Mouse (Mus musculus) common myeloid progenitor, adult 5-6 weeks (primary cell): ENCODE results near the gene Alas2. TPM values are rescaled to one million over a fixed set of nuclear protein-coding genes. Genes with fewer than 3 reads are reported as not detected.

Experiments
- ATAC-seq: replicated peaks from 2 replicates; pipeline ENCODE4 v1.8.0; 2016; ENCODE audit warnings: low read depth, mild to moderate bottlenecking, moderate TSS enrichment, inconsistent platforms; ENCODE audit not compliant: poor library complexity, severe bottlenecking
- total RNA-seq: library from RNA; stranded (forward); fragments of 200-1000, 187-1606 nt; gene quantifications from 2 replicates; pipeline ENCODE4 v1.2.3, GENCODE M21; 2017

Alas2 gene
- total RNA-seq, result 0.44 and 0.91 TPM in 2 replicates

DNA sequence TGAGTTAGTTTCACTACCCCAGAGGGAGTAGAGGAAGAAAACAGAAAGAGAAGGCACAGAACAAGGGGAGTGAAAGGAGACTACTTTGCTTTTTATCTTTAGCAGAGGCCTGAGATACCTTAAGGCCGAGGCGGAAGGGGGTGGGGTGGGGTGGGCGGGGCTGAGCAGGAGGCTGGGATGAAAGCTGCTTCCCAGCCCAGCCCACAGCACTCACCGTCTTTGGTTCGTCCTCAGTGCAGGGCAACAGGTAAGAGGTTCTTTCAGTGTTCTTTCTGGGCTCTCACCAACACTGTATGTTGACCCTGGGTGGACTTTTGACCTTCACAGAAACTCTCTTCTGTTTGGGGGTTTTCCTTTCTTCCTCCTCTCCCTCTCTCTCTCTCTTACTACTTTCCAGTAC, at the start of gene Alas2:
Gene Alas2 (plus strand): TSS at position 137 of the 400 bp plus-strand sequence.
- no peak for ATAC-seq

DNA sequence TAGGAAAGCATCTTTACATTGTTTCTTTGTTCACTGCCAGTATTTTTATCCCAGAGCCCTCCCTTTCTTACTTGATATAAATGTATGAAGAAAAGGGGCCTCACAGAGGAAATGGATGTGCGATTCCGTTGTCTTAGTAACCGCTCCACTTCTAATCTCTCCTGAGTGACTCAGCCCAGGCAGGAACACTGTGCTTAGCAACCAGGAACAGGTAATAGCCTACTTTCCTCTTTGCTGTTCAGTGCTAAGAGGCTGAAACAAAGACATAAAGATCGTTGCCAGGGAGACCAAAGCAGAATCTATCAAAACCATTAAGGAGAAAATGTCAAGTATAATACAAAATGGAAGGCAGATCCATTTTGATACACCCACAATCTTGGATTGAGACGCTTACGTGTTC, 38.5 kb upstream of the Alas2 start:
- ATAC-seq, result no peak

DNA sequence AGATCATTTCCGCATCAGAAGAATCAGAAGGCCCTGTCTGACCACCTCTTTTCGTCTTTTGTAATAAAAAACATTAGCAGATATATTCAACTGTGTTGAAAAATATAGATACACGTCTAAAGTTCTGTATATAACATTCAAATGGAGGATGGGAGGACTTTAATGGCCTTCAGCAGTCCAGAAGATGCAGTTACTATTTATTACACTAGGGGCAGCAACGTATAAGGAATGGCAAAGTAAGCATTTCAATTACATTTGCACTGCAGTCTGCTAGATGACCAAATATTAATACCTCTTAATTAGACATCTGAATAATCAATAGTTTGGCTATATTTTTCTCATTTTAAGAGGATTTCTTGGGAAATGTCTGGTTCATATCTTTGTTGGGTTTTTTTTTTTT, 36.5 kb upstream of the Alas2 start:
- peak; percentile 86 for ATAC-seq

DNA sequence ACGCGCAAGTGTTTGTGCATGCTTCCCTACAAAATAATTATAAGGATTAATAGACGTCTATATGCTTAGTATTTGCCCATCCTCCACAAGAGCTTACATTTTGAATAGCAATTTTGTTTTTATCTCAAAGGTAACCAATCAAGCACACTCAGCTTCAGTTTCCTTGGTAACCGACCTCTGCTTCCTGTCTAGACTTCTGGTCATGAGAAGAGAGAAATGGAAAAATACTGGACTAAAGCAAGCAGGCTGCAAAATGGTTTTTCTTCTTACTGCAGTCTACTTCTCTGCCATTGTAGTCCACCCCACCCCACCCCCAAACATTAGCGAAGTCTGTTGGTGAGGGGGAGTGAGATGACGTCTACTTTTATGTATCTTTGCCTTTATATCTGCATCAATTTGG, 35.9 kb upstream of the Alas2 start:
- ATAC-seq, result peak; percentile 50

DNA sequence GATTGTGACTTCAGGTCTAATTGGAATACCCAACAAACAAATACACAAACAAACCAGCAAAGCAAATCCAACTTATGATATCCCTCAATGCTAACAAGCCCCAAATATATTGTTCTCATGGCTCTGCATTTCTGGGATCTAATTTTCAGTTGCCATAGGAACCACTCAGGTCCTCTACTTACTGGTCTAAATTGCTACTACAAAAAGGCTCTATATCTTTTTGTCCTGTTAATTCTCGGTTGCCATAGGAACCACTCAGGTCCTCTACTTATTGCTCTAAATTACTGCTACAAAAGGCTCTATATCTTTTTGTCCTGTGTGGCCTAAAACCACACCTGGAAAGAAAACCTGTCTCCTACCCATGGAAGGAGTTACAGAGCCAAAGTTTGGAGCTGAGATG, 33.0 kb upstream of the Alas2 start:
- no peak for ATAC-seq

DNA sequence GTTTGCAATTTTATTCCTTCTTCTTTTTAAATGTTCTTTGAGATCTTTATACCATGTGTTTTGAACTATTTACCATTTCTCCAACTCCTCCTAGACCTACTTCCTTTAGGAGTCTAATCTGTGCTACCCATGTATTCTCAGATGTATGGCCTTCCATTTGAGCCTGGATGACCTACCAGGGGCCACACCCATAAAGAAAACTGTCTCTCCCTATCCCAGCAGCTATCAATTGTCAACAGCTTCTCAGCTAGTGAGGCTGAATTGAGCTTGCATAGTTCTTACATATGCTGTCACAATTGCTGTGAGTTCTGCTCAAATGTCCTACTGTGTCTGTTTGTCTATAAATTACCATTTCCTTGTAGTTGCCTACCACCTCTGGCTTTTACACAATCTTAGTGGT, 31.2 kb upstream of the Alas2 start:
- no peak for ATAC-seq

DNA sequence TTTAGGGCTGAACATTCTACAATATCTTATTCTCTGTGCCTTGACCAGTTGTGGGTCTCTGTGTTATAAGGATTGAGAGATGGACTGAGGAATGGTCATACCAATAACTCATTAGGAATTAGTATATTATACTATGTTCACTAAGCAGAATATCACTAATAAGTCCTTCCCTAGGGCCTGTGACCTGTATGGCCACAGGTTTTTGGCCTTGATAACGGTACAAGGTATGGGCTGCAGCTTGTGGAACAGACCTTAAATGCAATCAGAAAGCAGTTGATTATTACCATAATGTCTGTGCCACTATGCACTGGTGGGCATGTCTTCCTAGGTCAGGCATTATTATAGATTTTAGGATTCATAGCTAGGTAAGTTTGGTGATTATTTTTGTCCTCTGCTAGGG, 30.7 kb upstream of the Alas2 start:
- ATAC-seq, result no peak

DNA sequence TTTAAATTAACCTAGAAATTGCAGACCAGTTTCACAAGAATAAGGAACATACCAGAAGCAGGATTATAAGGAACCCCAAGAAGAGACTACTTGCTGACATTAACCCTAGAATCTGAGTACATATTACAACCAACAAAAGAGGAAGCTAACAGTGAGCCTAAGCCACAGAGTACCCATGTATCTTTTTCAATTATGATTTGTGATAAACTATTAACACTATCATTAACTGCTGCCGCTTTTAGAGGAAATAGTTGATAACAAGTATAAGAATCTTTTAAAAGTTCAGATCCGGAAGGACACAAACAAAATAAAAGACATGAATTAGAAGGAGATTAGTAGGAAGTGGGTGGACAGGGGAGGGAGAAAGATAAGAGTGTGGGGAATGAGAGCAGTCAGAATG, 7.1 kb upstream of the Alas2 start:
- ATAC-seq, result peak; percentile 71

DNA sequence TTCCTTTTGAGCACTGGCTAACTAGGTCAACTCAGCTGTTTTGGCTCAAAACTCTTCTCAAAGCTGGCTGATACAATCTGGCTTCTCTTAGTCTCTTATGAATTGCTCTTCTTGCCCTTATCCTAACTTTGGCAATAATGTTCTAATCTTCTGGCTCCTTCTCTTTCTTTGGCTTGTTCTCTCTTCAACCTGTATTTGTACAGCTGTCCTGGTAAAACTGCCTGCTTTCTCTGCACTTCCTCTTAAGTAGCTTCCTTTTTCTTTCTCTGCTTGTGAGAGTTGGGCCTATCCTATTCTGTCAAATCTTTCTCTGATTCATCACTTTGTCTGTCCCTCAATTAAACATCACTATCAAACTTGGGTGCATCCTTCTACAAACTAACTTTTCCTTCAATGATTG, 5.5 kb upstream of the Alas2 start:
- ATAC-seq, result no peak

DNA sequence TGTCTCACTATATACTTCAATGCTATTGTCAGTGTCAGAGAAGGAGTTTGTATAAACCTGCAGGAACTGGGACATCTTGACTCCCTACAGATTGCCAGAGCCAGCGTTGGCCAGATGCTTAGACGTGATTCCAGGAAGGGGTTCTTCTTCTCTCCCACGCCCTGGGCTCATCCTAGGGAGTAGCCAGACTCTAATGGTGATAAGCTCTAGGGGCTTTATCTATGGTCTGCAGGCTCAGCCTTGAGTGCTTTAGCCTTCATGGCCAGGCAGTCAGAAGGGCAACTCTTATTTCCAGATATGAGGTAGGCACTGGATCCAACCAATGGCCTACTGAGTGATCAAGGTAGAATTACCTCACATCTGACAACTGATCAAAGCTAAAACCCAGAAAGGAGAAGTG, 2.5 kb downstream of the Alas2 start:
- ATAC-seq, result peak; percentile 96

DNA sequence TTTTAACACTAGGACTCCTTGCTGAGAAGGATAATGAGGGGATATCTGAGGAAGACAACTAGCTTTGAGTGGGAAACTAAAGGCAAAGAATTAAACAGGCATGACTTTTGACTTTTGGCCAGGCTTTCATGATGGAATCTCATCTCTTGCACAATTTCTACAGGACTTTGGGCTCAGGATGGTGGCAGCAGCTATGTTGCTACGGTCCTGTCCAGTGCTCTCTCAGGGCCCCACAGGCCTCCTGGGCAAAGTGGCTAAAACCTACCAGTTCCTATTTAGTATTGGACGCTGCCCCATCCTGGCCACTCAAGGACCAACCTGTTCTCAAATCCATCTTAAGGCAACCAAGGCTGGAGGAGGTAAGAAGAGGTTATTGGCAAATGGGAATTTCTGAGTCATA, 4.8 kb downstream of the Alas2 start:
- ATAC-seq, result no peak

DNA sequence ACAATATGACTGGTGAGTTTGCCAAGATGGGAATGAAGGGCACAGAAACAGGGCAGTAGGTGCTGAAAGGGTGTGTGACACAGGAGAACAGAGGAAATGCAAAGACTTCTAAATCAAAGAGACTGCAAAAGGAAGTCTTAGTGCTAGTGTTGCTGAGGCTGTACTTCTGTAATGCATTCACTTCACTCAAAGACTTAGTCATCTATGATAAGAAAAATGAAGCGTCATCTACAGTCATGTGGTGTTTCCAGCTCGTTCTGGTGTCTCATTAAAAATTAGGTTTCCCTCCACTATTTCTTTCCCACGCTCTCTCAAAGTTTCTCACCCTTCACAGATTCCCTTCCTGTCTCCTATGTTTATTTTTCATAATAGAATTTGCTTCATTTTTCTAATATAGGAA, 6.9 kb downstream of the Alas2 start:
- no peak for ATAC-seq

DNA sequence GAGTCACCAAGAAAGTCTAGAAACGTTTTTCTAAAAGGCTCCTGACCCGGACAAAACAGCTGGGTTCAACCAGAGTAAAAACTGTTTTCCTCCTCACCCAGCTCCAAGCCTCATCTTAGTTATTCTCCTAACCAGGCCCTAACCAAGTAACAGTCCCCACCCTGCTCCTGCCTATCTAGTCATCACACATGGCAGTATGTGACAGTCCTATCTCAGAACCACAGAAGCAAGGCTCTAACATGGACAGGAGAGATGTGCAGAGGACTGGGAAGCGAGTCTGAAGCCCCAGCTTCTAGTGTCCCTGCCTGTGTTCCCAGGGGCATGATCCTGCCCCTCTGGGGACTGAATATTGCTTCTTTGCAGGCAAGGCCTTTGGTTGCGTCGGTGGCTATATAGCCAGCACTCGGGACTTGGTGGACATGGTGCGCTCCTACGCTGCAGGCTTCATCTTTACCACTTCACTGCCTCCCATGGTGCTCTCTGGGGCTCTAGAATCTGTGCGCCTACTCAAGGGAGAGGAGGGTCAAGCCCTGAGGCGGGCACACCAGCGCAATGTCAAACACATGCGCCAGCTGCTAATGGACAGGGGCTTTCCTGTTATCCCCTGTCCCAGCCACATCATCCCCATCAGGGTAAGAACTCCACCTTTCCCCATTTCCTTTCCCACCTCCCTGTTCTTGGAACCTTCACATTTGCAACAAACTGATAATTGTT, 17.6 kb downstream of the Alas2 start:
- peak; percentile 93 for ATAC-seq

DNA sequence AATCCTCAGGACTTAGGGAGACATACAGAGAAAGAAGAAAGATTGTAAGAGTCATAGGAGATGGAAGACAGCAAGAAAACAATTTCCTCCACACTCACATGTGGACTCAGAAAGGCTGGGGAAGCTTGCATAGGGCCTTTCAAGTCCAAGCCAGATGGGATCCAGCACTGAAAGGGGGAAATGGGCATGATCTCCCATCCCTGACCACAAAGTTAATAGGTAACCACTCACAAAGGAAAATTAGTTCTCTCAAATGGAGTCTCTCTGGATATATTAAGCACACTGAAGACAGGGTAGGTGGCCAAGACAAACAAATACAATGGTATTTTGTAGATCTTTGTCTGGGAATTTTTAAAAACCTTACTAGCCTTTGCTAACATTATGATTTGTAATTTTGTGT, 34.7 kb downstream of the Alas2 start:
- ATAC-seq, result no peak

DNA sequence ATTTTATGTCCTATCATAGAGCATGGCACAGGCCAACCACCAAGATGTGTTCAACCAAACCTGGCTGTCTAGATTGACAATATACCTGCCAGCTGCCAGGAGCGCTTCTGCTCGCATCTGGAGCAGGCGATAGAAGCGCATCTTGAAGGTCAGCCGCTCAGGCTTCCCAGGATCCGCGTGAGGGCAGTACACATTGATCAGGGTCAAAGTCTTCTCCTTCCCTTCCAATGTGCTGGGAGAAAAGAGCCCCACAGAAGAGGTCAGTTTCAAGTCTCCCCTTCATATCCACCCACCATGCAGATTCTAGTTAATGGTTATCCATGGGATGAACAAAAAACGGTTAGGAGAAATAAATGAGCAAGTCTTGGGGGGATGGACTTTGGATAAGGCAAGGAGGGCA, 37.9 kb downstream of the Alas2 start:
- ATAC-seq, result no peak

DNA sequence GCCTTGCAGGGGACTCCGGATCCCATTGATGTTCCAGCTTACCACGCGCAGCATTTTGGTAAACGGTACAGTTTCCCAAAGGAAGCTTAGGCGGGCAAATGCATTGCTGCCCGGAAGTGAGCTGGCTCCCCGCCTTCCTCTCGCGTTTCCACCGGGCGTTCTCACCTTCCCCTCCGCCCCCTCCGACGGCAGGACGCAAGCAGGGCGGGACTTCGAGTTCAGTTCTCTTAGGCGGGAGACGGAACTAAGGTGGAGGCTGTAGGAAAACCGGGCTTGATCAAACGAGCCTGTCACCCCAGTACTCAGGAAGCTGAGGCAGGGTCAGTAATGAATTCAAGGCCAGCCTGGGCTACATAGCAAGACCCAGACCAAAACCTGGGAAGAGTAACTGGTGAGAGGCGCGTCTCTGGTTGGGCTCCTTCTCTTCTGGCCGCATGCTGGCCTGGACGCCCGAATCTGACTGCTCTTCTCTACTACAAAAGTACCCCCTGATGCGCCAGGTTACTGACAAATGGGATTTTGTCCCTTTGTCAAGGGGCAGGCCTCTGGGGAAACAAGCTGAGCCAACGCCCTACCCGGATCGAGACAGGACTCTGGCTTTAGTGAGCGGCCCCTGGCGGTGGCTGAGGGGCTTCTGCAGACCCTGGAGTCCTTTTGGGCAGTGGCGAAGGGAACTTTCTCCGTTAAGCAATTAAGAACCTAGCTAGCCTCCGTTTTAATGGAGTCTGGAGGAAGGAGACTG, 41.0 kb downstream of the Alas2 start, which contains the start of gene Pfkfb1:
Gene Pfkfb1 (plus strand): TSS at position 207 of the 742 bp plus-strand sequence.
- ATAC-seq, result peak; percentile 96

DNA sequence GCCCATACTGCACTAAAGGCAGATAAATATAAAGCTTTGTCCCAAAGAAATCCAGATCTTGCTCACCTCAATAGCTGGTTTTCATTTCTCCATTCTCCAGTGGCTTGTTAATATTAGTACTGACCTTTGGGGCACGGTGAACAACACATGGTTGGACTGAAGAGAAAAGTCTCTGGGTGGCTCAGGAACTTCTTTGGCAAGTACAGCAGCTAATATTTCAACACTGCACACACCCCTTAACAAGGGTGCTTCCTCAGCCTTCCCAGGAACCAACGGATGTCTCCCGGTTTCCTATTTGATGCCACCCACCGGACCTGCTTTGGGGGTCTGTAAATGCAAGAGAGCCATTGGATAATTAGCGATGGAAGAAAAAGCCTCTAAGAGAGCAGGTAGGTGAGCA, 42.5 kb downstream of the Alas2 start, which contains the start of gene Apex2:
Gene Apex2 (minus strand): TSS at position 173 of the 400 bp plus-strand sequence.
- ATAC-seq, result no peak

DNA sequence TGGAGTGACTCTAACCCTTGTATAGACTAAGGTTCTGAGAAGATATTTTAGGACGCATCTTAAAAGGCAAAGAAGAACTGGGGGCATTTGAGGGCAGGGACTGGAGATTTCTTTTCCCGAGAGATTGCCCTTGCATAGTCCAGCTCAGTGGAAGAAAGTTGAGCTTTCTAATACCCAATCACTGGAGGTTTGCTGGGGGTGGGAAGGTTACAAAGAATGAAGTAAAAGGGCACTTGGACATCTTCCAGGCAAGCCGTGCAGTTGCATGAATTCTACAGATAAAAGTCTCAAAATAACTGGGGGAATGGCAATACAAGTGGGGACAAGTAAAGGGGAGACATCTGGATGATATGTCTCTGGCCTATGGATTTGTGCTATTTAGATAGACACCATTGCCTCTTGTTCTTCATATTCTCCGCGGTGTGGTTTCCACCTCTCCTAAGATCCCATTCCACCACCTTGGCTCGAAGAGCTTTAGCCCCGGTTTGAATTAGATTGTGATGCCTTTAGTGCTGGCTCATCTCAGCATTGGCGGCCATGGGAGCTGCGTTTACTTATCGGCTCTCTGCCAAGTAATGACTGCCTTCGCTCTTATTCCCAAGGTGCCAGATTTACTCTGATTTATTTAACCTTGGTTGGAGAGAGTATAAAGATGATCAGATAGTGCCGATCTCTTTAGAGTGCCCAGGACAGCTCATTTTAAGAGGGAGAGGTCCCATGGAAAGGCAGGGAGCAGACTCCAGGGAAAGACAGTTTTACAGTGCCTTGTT, 46.3 kb downstream of the Alas2 start:
- ATAC-seq, result no peak

DNA sequence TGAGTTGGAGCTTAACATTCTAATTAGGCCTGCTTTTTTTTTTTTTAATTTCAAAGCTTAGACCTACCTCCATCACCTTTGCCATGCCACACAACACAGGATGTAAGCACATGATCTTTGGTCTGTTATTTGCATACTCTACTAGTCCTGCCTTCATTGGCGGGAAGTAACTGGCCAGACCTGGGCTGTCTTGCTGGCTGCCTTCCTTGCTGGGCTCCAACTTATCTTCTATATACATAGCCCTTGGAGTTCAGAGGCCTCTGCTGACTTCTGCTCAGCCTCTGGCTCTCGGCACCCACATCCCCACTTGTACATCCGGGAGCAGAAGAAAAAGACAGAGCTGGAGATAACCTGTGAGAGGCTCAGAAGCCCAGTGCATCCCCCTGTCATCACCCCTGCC, 47.0 kb downstream of the Alas2 start:
- ATAC-seq, result no peak

DNA sequence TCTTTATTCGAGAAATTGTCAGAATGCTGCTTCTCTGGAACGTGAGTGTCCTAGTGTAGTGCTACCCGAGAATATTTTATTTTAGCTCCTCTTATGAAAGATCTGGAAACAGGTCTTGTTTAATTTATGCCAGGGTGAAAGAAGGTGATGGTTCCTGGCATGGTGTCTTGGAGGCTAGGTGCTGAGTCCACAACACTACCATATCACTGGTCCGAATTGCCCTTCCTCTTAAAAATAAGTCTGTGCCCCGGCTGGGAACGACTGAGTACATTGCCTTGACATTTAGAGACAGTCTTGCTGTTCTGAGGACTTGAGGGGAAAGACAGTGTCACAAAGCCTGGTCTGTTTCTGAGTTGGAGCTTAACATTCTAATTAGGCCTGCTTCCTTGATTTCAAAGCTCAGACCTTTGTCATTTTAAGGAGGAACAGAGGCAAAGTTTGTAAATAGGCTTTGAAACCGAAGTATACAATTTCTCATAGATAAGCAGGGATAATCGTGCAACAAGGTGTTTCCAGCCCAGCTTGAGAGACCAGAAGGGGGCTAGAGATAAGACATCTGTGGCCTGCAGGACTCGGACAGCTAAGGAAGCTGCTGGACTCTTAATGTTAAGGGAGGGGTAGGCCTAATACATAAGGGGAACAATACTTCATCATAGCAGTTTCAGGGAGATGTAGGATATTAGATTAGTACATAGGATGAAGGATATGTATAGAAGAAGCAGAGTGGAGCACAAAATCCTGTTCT, 48.0 kb downstream of the Alas2 start:
- ATAC-seq, result no peak
